ENCODE assay signal across 9 mouse cellular contexts in the genomic region with DNA sequence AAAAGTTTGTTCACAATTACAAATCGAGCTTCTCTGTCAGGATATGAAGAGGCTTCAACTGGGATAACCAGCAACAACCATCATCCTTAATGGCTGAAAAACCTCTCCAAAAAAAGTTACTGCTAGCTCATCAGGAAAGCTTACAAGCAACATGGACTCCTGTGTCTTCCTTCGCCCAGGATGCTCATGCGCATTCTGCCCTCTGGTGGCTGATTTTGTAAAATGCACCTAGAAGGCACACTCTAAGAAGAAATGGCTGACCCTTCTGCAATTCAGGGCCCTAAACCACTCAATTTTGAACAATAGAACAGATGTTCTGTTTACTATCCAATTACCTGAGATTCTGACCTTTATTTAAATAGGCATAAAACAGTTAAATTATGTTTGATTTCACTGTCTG.
DNase-seq lines count a peak whose midpoint lies in the region; ATAC-seq lines count a peak whose summit lies in the region.
"Had no signal": no experiment of that assay in that cellular context is flagged by ENCODE, and none has a peak within 500 bp of the region (broad histone marks: within the 10 kb centered on the region; RNA-seq: fewer than 3 reads in every experiment).

No protein-coding gene starts in this region.

- no peak overlapping the region for H3K9ac ChIP-seq in intestine, embryonic 14.5 days (ENCODE audit: low read length)
- H3K9ac ChIP-seq in intestine, embryonic 15.5 days: no peak overlapping the region
- no peak overlapping the region for H3K9ac ChIP-seq in midbrain, embryonic 14.5 days (replicated peaks; ENCODE audit: low read length)
- H3K9ac ChIP-seq: neural tube, embryonic 13.5 days had no signal

- peak; percentile 74 for DNase-seq in intestine, embryonic 14.5 days (ENCODE audit: low spot score)
- peak; percentile 43 for DNase-seq in MEL-GATA-1-ER (ENCODE audit: extremely low read depth, low read depth)
- peak; percentile 5 for DNase-seq in cerebellum, adult 9-11 months
- DNase-seq in gastrocnemius, postnatal 14 days: peak; percentile 19
- DNase-seq in layer of hippocampus, postnatal 14 days (ENCODE audit: low spot score in 2 of 2): peak; percentile 69 to 80
- peak; percentile 92 for DNase-seq in midbrain, embryonic 14.5 days
- peak; percentile 28 for DNase-seq in telencephalon, adult 2 months (ENCODE audit: low read depth, low spot score)

- no peaks in the 10 kb centered on the region for H3K27me3 ChIP-seq in intestine, embryonic 14.5 days (replicated peaks; ENCODE audit: control insufficient read depth, insufficient read depth, low read length)
- no peaks in the 10 kb centered on the region for H3K27me3 ChIP-seq in intestine, embryonic 15.5 days (replicated peaks)
- H3K27me3 ChIP-seq in midbrain, embryonic 14.5 days (ENCODE audit: control insufficient read depth, insufficient read depth, low read length): no peaks in the 10 kb centered on the region

- no peaks in the 10 kb centered on the region for H3K4me1 ChIP-seq in intestine, embryonic 14.5 days (replicated peaks; ENCODE audit: control insufficient read depth, insufficient read depth, low read length)
- H3K4me1 ChIP-seq in intestine, embryonic 15.5 days (replicated peaks): no peaks in the 10 kb centered on the region
- no peaks in the 10 kb centered on the region for H3K4me1 ChIP-seq in midbrain, embryonic 14.5 days (ENCODE audit: control insufficient read depth, insufficient read depth, low read length)
- H3K4me1 ChIP-seq: neural tube, embryonic 13.5 days had no signal

- no peak overlapping the region for H3K4me3 ChIP-seq in intestine, embryonic 14.5 days (ENCODE audit: low read depth, low read length)
- no peak overlapping the region for H3K4me3 ChIP-seq in intestine, embryonic 15.5 days (replicated peaks)
- no peak overlapping the region for H3K4me3 ChIP-seq in midbrain, embryonic 14.5 days (replicated peaks; ENCODE audit: low read depth, low read length)
- H3K4me3 ChIP-seq: neural tube, embryonic 13.5 days had no signal

- H3K4me2 ChIP-seq in intestine, embryonic 14.5 days (ENCODE audit: low read length): no peak overlapping the region
- H3K4me2 ChIP-seq in intestine, embryonic 15.5 days (replicated peaks): no peak overlapping the region
- H3K4me2 ChIP-seq in midbrain, embryonic 14.5 days (ENCODE audit: low read length): no peak overlapping the region
- H3K4me2 ChIP-seq: neural tube, embryonic 13.5 days had no signal

- H3K27ac ChIP-seq in intestine, embryonic 14.5 days (ENCODE audit: low read depth): no peak overlapping the region
- no peak overlapping the region for H3K27ac ChIP-seq in intestine, embryonic 15.5 days
- H3K27ac ChIP-seq in midbrain, embryonic 14.5 days (replicated peaks; ENCODE audit: low read depth, low read length): no peak overlapping the region
- H3K27ac ChIP-seq: neural tube, embryonic 13.5 days had no signal

- WGBS in intestine, embryonic 14.5 days: 9% methylated on average over 3 of the region's 3 CpGs
- WGBS in intestine, embryonic 15.5 days: 18% methylated on average over 3 of the region's 3 CpGs
- WGBS in midbrain, embryonic 14.5 days: 12% methylated on average over 3 of the region's 3 CpGs

- H3K36me3 ChIP-seq in intestine, embryonic 14.5 days (ENCODE audit: control insufficient read depth, insufficient read depth, low read length): no peaks in the 10 kb centered on the region
- no peaks in the 10 kb centered on the region for H3K36me3 ChIP-seq in intestine, embryonic 15.5 days
- H3K36me3 ChIP-seq in midbrain, embryonic 14.5 days (ENCODE audit: control insufficient read depth, insufficient read depth, low read length): no peaks in the 10 kb centered on the region
- H3K36me3 ChIP-seq: neural tube, embryonic 13.5 days had no signal

- intact Hi-C loops in gastrocnemius, postnatal 14 days (cut with DNase I; ENCODE audit: low total_unique reads): no loop called here

- ATAC-seq in intestine, embryonic 14.5 days (replicated peaks; ENCODE audit: low FRiP score, low TSS enrichment, low read depth): no peak
- ATAC-seq in intestine, embryonic 15.5 days: no peak
- ATAC-seq in midbrain, embryonic 14.5 days (ENCODE audit: low FRiP score, low TSS enrichment): no peak

- no peaks in the 10 kb centered on the region for H3K9me3 ChIP-seq in intestine, embryonic 14.5 days (ENCODE audit: control insufficient read depth, low read length)
- no peaks in the 10 kb centered on the region for H3K9me3 ChIP-seq in intestine, embryonic 15.5 days
- H3K9me3 ChIP-seq in midbrain, embryonic 14.5 days (ENCODE audit: control insufficient read depth, low read length): no peaks in the 10 kb centered on the region
- H3K9me3 ChIP-seq: neural tube, embryonic 13.5 days had no signal

Comparison
In these comparisons a context has a peak if more than half of its experiments do, and no peak if none do; other contexts are left out.
1. DNase-seq: peak in every context shown above with its lines; median percentile 92 in midbrain, embryonic 14.5 days; 74 in layer of hippocampus, postnatal 14 days; 74 in intestine, embryonic 14.5 days; 43 in MEL-GATA-1-ER; 28 in telencephalon, adult 2 months; 19 in gastrocnemius, postnatal 14 days; 5 in cerebellum, adult 9-11 months.